Mouse (Mus musculus) c-Kit-negative CD71-positive TER-119-positive erythroid progenitor cells, embryonic 14.5 days (primary cell): ENCODE results near the gene Akap8l.

ENCODE experiments used
- DNase-seq: peaks from one replicate; pipeline ENCODE4 v3.0.0-alpha.2; 2013; ENCODE audit warnings: low read depth, low spot score

Gene Akap8l

GRCm38 (mm10) chr17:32350382-32350983 lies at the start of gene Akap8l:
Akap8l (minus strand) TSS chr17:32350607.
- peak; percentile 97 for DNase-seq

DNA sequence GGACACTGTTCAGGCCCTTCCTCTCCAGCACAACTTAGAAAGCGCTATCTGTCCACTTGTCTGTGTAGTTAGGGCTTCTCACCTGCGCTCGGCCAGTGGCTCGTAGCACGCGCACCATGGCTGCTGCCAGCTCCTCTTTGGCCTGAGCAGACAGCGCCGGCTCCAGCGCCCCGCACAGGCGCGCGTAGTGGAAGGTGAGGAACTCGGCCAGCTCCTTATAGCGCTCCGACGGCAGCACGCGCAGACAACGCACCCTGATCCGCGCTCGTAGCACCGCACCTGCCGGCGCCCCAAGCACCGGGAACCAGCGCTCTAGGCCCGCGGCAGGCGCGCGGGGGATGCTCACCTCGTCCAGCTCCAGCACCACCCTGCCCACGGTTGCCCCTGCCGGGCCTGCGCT lies 45.9 kb upstream of the Akap8l start:
- no peak for DNase-seq

- DNase-seq: no peak
Observed at GRCm38 (mm10) chr17:32393944-32394343, 43.5 kb upstream of the Akap8l start.

DNA sequence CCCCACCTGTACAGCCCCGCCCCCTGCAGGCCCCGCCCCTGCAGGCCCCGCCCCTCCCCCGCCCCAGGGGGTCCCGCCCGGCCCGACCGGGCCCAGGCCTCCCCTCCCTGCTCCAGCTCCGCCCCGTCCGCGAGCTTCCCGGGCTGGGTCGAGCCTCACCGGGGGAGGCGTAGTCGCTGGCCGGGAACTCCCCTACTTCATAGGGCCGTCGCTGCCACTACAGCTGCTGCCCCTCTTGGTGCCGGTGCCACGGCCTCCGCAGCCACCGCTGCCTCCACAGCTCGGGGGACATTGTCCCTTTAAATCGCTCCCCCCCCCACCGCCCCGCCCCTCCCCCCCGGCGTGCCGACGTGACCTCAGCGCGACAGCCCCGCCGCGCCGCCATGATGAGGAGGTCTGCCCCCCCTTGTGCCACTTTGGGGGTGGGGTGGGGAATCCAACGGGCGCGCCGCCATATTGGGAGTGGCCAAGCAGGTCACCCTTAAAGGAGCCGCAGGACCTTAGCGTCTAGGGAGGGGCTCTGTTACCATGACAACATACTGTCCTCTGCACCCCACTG lies 38.8 kb upstream of the Akap8l start, which contains the start of gene Wiz:
TSS of gene Wiz (minus strand) at position 339 of the 559 bp plus-strand sequence.
- DNase-seq: peak; percentile 49

GRCm38 (mm10) chr17:32388370-32389100 lies 38.1 kb upstream of the Akap8l start:
- no peak for DNase-seq

DNA sequence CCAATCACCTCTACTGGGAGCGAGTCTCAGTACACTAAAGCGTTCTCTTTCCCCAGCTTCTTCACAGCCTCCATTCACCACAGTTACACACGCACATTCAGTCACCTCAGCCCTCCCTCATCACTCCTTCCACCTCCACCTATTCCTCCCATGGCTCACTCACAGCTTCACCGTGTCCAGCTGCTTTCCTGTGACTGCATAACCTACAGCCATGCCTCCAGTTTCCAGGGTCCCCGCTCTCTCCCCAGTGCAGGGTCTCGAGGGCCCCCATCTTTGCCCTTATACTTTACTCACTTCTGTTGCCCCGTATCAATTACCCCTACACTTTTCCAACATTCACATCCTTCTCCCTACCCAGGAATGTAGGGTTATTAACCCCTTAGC lies 37.6 kb upstream of the Akap8l start:
- no peak for DNase-seq

DNA sequence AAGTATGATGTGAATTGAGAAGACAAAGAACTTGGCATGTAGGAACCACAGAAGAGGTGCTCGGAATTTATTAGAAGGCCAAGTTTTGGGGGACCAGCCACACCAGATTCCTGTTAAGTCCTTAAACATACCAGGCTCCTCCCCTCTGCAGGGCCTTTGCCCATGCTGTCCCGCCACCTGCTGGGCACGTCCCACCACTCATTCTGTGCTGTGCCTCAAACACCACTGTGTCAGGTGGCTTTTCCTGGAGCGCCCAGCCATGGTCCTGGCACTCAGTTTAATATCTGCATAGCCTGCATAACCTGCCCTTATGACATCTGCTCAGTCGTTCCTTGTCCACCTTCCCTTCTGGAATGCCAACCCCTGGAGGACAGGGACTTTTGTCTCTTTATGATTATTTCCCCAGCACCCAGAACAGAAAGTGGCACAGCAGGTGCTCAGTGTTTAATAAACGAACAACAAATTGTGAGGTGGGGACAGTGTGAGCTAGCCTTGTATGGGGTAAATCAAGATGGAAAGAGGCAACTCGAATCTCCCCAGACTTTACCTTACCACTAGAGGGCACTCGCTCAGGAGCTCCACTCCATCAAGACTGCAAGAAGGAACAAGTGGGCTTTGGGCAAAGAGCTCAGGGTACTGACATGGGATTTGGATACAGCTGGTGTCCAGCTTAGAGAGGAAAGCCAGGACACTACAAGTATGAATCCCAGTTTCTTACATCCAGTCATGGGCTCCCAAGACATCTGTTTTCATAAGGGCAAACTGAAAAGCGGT lies 36.4 kb upstream of the Akap8l start:
- DNase-seq: peak; percentile 52

DNA sequence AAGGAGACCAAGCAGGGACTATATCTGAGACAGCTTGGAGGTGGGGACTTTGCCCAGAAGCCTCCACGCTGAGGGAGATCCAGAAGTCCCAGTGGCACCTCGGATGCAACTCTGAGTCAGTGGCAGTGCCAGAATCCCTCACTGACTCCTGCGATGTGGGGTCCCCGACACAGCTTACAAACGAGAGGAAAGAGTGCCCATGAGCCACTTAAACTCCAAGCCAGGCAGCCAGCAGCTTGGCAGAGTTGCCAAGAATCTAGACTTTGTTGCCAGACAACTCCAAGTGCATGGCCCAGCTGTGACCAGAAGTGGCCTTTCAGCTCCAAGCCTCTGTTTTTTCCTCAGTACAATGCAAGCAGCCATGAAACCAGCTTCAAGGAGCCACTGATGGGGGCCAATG lies 33.3 kb upstream of the Akap8l start:
- DNase-seq: no peak

- no peak for DNase-seq
Observed at GRCm38 (mm10) chr17:32382576-32382975, 32.2 kb upstream of the Akap8l start.

DNA sequence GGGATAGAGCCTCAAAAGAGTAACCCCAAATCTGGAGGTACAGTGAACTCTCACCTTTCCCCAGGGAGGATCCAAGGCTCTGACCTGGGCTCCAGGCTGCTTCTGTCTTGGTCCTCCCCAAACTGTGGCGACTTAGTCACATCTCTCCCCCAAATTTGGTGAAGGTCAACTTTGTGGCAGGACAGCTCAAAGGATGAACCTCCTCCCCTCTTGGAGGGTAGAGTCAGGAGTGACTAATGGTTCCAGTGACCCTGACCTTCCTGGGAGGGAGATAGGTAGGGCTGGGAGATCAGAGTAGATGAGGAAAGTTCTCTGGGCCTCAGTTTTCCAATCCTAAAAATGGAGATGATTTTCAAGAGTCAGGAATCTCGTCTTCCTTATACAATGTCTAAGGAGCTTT lies 28.4 kb upstream of the Akap8l start:
- no peak for DNase-seq

DNA sequence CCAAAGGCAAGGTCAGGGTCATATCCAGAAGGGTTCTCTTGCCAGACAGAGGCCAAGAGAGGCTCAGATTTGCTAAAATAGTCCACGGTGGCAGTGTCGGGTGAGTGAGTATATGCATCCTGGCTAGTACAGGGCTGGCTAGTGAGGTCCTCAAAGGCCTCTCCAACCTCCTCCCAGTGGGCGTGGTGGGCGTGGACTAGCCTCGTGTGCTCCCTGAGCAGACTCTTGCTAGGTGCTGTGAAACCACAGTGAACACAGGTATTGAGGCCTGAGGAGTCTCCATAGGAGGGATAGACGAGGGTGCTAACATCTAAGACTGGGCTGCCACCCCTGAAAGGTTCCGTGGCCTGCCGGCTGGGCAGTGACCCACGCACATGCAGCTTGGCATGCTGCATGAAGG lies 26.7 kb upstream of the Akap8l start:
- DNase-seq: no peak

GRCm38 (mm10) chr17:32376475-32376874 lies 26.1 kb upstream of the Akap8l start:
- no peak for DNase-seq

DNA sequence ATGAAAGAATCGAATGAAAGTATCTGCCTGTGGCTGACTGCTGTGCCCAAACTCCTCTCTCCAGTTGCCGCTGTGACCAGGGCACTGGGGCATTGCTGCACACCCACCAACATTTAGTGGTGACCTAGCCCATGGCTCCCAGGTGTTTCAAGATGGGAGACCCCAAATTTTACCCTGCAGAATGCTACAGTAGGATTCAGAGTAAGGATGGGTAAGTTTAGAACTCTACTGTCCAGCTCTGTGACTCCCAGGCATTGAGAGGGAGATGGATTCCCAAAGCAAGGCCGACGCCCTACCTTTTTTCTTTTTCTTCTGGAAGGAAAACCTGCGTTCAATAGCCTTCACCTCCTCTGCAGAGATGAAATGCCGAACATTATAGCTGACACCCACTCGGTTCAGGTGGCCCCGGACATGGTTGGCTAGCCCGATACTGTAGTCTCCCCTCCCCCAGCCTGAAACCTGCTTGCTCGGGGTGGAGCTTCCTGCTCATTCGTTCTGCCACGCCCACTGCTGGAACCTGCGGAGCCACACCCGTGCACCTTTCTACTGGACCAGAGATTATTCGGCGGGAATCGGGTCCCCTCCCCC lies 18.7 kb upstream of the Akap8l start:
- DNase-seq: no peak

DNA sequence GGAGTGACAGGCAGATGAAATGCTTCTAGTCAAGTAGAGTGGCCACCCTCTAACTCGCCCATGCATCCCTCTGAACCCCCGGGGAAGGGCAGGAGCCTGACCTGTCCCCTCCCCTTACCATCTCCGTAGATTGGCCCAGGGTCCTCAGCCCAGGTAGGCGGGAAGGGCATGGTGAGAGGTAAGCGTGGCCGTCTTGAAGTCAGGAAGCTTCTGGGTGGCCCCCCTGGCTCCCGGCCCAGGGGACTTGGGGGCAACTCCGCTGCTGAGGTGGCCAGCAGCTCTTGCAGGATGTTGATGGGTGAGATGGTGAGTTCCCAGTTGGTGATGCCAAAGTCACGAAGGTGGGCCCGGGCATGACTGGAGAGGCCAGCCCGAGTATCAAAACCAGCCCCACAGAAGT lies 17.3 kb upstream of the Akap8l start:
- DNase-seq: no peak

GRCm38 (mm10) chr17:32365296-32365695 lies 14.9 kb upstream of the Akap8l start:
- no peak for DNase-seq

GRCm38 (mm10) chr17:32364850-32365249 lies 14.4 kb upstream of the Akap8l start:
- DNase-seq: no peak

- peak; percentile 76 for DNase-seq
Observed at GRCm38 (mm10) chr17:32364331-32364730, 13.9 kb upstream of the Akap8l start.

DNA sequence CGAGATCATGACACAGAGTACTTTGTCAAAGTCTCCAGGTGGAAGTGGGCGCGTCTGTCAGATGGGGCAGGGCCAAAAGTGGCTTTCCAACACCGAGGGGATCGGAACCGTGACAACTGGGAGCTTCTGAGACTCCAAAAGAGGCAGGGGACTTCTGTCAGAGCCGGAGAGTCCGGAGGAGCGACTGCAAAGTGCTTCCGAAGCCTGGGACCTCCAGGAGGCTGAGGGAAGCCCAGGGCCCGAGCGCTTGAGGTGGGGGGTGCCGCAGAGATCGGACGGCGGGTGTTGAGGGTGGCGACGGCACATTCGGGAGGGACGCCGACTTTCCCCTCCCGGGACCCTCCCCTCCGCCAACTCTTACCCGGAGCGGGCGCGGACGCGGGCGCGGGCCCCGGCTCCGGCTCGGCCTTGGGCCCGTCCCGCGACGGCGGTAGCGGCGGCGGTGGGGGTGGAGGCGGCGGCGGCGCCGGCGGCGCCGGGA lies 13.5 kb upstream of the Akap8l start:
- DNase-seq: no peak

GRCm38 (mm10) chr17:32362686-32363085 lies 12.3 kb upstream of the Akap8l start:
- DNase-seq: no peak

DNA sequence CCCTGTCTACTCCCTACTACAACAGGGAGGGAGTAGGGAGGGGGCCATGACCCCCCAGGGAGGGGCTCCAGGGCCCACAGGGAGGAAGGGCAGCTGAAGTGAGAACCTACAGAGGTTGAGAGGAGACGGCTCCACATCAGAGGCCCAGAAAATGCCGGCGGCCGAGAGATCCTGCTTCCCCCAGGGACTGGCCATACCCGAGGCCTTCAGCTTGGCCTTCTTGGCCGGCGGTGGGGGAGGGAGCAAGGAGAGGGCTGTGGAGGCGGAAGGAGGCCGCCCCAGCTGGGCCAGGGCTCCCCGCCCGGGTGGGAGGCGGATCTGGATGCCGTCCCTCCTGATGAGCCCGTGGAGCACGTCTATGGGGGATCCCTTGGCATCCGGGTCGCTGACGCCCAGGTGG lies 9.5 kb upstream of the Akap8l start:
- DNase-seq: no peak

- no peak for DNase-seq
Observed at GRCm38 (mm10) chr17:32358943-32359340, 8.5 kb upstream of the Akap8l start.
